Mouse (Mus musculus): ENCODE data around the gene Lypd5.
"Not testable (repeated sequence)": the region's sequence is repeated elsewhere in the genome, so short reads cannot be mapped to it uniquely, and the experiment has no call there.

Lypd5 gene

DNA sequence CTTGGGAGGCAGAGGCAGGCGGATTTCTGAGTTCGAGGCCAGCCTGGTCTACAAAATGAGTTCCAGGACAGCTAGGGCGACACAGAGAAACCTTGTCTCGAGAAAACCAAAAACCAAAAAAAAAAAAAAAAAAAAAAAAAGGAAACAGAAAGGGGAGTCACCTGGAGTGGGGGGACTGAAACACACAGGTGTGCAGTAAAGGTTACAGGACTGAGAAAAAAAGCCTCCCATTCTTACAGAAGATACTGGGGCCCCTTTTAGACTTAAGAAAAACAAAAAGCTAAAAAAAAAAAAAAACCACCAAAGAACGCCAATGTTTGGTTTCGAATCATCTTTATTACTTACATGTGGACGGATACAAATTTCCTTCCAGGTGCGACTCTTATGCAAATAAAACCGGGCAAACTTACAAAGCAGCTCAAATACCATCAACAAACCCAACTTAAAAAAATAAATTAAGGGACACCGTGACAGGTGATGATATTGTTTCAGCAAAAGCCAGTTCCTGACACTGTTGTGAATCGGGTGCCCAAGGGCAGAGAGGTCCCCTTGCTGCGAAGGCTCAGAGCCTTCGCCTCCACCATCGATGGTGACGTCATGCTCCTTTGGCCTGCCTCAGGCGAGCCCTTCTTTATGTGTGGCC, 33.9 kb downstream of the Lypd5 start:
- DNase-seq (ENCODE audit: low read depth, low spot score), result no peak

DNA sequence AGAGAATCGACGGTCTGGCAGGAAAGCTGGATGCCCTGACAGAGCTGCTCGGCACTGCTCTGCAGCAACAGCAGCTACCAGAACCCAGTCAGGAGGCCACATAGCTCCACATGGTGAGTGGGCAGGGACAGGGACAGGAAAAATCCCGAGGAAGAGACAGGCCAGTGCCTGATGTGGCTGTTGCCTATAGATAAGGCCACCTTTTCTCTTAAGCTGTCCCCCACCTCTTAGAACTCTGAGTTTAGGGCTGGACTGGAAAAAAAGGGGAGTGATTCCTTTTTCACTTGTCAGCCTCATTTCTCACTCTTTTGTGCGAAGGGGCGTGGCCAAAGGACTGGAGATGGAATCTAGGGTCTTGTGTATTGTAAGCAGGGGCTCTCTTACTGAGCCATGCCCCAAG, 35.1 kb downstream of the Lypd5 start:
- no peak for DNase-seq (ENCODE audit: low read depth, low spot score)

DNA sequence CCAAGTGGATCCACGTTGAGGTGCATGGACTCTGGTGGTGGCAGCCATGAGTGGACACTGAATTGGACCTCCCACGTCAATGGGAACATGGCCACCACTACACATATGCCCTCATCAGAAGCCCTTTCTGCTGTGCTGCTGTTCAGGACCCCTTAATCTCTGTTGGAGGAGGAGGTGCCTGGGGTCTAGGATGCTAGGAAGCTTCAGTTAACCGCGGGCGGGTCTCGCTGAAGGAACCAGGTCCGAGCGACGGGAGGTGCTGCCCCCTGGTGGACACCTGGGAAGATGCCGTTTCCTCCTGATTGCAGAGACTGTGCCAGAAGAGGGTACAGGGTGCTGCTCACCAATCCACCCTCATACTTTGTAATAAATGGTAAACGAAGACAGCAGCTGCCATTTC, 35.8 kb downstream of the Lypd5 start:
- no peak for DNase-seq (ENCODE audit: low read depth, low spot score)

DNA sequence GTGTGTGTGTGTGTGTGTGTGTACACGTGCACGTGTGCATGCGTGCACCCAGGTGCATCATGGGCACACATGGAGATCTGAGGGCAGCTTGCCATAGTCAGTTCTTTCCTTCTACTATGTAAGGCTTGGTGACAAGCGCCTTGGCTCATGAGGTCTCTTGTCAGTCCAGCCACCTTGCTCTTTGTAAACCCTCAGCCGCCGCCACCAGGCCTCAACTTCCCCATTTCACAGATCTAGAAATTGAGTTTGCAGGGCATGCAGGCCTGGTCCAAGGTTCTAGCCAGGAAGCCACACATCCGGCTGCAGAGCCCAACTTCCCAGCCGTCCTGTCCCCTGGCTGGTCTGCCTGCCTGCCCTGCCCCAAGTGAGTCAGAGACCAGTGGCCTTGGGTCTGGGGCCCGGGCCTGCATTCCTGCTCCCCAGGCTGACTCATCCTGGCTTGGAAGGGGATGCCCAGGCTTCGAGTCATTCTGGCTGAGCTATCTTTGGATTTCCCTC, 38.1 kb downstream of the Lypd5 start:
- DNase-seq (ENCODE audit: low read depth, low spot score), result peak; percentile 63

DNA sequence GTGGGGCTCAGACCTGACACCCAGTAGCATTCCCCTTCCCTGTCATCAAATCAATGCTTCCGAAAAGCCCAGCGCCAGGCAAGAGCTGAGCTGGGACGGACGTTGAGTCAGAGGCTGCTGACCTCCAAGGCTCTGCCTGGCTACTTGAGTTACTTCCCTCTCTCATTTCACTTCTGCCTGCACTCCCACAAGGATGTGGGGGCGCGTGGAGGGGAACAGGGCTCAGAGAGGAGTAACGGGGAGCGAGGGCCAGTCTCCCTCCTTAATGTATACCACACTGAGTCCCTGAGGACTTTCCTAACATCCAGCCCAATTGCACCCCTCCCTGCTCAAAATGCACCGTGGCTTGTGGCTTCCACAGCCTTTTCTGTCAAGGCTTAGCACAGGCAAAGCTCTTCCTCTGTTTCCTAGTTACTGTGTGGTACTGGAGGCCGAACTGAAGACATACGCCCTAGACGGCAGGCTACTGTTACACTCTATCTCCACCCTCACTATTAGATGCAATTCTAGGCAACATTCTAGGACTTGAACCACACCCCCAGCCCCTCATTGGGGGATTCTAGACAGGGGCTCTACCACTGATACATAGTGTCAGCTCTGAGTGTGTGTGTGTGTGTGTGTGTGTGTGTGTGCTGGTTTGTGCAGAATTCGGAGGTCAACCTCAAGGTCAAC, 40.7 kb downstream of the Lypd5 start:
- DNase-seq (ENCODE audit: low read depth, low spot score), result no peak

DNA sequence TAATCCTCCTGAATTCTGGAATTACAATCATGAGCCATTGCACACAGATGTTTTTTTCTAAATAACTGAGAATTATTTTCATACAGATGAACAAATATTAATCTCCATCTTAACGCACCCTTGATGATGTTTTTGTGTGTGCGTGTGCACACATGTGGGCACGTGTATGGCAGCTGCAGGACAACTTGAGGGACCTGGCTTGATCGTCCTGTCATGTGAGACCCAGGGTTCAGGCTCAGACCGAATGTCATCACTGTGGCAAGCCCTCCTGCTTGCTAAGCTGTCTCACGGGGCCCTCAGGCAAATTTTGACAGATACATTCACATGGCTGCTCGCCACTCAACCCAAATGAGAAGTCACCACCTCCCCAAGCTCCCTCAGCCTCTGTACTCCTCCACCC, 41.5 kb downstream of the Lypd5 start:
- peak; percentile 55 for DNase-seq (ENCODE audit: low read depth, low spot score)

DNA sequence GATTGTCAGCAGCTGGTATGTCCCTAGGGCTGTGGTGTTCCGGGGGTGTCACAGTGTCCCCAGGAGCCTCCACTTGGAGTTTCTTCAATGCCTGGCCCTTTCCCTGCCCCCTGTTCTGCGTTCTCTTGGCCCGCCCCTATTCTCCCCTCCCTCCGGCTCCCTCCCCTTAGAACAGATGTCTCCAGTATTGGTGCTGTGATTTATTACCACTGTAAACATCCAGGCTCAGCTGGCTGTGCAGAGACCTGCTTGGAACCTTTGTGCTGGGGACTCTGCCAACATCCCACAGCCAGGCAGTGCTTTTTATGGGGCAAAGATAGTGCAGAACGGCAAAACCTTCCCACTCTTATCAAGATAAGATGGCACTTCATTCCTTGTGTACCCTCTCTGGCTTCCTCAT, 42.1 kb downstream of the Lypd5 start:
- peak; percentile 70 for DNase-seq (ENCODE audit: low read depth, low spot score)

DNA sequence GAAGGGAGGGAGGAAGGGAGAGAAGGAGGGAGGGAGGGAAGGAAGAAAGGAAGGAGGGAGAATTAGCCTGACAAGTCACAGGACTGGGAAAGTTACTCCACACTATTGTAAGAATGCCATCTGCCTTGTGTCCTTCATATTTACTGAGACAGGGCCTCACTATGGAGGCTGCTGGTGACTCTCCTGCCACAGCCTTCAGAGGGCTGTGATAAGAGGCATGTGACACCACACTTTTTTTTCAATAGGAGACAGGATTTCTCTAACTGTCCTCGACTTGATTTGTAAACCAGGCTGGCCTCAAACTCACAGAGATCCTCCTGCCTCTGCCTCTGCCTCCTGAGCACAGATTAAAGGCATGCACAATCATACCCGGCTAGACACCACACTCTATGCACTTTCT, 42.7 kb downstream of the Lypd5 start:
- DNase-seq (ENCODE audit: low read depth, low spot score), result no peak

DNA sequence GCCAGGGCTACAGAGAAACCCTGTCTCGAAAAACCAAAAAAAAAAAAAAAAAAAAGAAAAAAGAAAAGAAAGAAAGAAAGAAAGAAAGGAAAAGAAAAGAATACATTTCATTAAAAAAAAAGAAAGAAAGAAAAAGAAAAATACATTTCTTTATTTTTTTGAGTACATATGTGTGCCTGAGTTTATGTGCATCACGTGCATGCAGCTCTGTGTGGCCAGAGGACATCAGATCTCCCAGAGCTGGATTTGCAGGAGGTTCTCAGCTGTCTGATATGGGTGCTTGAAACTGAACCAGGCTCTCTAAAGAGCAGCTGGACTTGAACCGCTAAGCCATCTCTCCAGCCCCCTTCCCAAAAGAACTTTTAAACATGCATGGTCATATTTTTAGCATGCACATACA, 45.1 kb downstream of the Lypd5 start:
- DNase-seq (ENCODE audit: low read depth, low spot score), result no peak

DNA sequence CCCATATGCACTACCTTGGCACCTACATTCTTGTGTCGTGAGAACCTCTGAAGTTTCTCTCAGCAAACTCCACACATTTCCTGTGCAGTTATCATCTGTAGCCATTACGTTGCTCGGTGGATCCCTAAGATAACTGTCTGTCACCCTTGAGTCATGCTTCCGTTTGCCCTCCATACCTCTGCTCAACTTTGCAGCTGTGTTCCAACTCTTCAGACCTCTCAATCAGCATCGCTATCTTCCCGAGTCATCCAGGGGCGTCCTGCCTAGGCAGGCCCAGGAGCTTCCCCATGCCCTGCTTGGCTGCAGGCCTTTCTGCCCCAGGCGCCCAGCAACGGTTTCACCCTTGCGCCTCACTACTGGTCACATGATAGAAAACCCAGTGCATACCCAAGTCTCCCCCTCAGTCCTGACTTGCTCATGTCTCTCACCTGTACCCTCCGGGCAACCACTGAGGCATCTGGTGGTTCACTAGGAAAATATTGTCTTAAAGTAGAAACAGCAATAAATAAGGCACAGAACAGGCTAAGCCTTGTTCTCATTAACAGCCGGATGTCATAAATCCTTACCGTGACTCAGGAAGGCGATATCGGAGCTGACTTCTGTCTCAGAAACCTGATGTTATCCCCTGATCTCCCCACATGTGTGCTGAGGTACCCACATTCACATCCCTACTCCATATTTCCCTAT, 45.6 kb downstream of the Lypd5 start:
- DNase-seq (ENCODE audit: low read depth, low spot score), result no peak

DNA sequence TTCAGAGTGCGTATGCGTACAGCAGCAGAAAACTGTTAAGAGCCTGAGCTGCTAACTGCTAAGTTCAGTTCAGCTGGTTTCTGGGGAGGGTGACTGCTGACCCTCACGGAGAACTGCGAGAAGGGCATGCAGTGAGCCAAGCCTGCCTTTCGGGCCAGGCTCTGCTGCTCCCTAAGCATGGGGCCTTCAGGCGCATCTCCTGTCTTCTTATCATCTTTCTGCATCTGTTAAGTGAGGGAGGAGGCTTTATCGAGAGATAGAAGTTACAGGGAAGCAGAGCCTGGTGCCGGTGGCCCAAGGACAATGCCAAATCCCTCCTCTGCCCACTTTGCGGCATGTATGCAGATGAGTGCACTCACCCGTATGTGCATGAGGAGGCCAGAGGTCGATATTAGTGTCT, 47.8 kb downstream of the Lypd5 start:
- DNase-seq (ENCODE audit: low read depth, low spot score), result no peak

DNA sequence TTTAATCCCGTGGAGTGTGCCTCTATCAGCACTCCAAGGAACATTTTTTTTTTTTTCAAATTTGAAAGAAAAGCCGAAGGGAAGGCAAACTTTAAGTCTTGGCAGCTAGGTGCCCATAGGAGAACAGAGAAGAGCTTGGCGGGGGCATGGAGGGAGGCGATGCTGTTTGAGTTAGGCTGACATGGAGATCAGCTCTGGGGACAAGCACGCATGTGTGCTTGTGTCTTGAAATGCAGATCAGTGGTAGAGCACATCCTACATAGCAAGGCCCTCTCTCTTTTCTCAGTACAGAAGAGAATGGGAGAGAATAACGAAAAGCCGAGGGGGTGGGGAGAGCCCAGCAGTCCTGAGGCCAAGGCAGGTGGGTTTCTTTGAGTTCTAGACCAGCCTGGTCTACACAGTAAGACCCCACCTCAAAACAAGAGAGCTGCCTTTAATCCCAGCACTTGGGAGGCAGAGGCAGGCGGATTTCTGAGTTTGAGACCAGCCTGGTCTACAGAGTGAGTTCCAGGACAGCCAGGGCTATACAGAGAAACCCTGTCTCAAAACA, 49.4 kb downstream of the Lypd5 start:
- no peak for DNase-seq (ENCODE audit: low read depth, low spot score)

DNA sequence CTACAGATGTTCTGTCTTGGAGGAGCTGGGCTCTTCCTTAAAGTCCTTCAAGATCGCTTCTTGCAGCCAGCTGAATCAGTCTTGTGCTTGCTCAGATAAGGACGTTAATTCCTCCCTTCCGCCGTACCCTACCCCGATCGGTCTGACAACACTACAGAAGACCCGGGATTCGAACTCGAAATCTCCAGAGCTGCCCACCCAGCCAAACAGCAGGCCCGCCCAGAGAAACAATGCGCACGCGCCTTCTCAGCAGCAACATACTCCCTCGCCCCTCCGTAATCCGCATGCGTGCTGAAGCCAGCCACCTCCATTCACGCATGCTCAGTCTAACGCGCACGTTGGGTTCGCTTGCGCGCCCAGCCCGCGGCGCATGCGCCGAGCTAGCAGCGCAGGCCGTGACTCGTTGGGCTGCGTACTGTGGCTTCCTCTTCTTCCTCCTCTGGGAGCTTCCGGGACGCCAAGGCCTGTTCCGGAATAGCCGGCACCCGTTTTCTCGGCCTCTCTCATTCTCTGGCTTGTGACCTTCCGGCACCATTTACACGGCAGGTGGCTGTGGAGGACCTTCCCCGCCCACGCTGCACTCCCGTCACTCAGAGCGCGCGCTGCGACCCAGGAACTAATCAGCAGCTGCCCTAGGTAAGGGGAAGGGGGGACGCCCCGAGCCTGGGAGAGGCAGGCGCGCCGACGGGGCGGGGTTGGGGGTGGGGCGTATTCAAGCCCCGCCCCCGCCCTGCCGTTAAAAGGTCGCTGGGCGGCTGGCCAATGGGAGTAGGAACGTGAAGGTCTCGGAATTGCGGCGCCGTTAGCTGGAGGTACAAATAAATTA, 50.5 kb downstream of the Lypd5 start, which contains the start of gene Smg9:
TSS of gene Smg9 (plus strand) at position 364 of the 826 bp plus-strand sequence.
- DNase-seq (ENCODE audit: low read depth, low spot score), result peak; percentile 100

DNA sequence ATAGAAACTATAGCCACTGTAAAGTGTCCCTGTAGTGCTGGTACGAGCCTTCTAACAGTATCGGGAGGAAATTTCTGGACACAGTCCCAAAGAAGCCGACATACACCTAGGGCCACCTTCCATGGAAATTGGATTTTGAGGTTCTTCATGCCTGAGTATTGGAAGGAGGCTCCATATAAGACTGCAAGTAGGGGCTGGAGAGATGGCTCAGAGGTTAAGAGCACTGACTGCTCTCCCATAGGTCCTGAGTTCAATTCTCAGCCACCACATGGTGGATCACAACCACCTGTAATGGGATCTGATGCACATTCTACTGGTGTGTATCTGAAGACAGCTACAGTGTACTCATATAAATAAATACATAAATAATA, 51.1 kb downstream of the Lypd5 start:
- DNase-seq (ENCODE audit: low read depth, low spot score), result no peak

DNA sequence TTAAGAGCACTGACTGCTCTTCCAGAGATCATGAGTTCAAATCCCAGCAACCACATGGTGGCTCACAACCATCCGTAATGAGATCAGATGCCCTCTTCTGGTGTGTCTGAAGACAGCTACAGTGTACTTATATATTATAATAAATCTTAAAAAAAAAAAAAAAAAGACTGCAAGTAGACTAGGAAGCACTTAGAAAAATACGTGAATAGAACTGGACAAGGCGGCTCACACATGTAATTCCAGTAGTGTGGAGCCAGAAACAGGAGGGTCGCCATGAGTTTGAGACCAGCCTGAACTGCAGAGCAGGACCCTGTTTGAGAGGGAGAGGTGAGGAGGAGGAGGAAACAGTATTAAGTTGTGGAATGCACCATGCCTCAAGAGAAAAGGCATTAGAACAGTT, 51.5 kb downstream of the Lypd5 start:
- not testable (repeated sequence) for DNase-seq (ENCODE audit: low read depth, low spot score)

DNA sequence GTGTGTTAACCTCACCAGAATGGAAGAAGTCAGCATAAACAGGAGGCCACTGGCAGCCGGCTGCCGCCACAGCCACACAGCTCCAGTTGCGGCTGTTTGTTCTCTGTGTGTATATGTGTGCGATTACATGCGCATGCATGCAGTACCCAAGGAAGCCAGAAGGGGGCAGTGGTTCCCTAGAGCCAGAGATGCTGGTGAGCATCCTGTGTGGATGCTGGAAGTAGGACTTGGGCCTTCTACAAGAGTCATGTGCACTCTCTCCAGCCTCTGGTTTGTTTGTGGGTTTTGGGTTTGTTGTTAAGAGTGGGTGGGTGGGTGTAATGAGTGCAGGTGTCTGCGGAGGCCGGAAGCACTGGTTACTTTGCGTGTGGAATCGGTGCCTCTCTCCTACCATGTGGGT, 53.9 kb downstream of the Lypd5 start:
- DNase-seq (ENCODE audit: low read depth, low spot score), result no peak
